ENCODE assay signal across 8 mouse cellular contexts in the genomic region with DNA sequence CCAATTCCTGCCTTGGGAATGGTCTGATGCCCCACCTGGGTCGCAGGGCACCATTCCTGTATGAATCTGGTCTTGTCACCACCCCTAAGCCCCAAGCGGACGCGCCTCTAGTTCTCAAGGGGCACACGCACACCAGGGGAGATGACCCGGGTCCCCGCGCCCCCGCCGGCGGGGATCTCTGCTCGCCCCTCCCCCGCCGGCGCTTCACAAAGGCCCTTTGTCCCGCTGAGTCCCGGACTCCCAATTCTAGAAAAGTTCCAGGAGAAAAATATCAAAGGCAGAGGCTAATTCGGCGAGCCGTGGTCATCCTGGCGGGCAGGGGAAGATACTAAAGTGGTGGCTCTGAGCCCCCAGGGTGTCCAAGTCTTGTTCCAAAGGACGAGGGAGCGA. TPM values are rescaled to one million over a fixed set of nuclear protein-coding genes. Genes with fewer than 3 reads are reported as not detected.
DNase-seq lines count a peak whose midpoint lies in the region; ATAC-seq and TF ChIP-seq lines count a peak whose summit lies in the region.

No protein-coding gene starts in this region.

- no peaks in the 10 kb centered on the region for H3K9me3 ChIP-seq in ES-E14 (ENCODE audit: control insufficient read depth, insufficient read depth, low read depth, low read length)
- no peaks in the 10 kb centered on the region for H3K9me3 ChIP-seq in embryonic facial prominence, embryonic 11.5 days (replicated peaks; ENCODE audit: control insufficient read depth, low read length)
- H3K9me3 ChIP-seq in hindbrain, embryonic 13.5 days: no peaks in the 10 kb centered on the region
- H3K9me3 ChIP-seq in liver, postnatal 0 days (ENCODE audit: low read length): no peaks in the 10 kb centered on the region

- TF ChIP-seq EP300 in liver, postnatal 0 days (IDR thresholded peaks at IDR 0.05; ENCODE audit: low read depth): no peak

- H3K36me3 ChIP-seq in ES-E14 (ENCODE audit: control insufficient read depth, insufficient read depth, low read length, poor library complexity, severe bottlenecking): no peaks in the 10 kb centered on the region
- peaks cover 2% of the 10 kb centered on the region for H3K36me3 ChIP-seq in embryonic facial prominence, embryonic 11.5 days (replicated peaks; ENCODE audit: control insufficient read depth, insufficient read depth, low read depth, low read length)
- peaks cover 22% of the 10 kb centered on the region for H3K36me3 ChIP-seq in hindbrain, embryonic 13.5 days
- no peaks in the 10 kb centered on the region for H3K36me3 ChIP-seq in liver, postnatal 0 days (replicated peaks; ENCODE audit: insufficient read depth, low read length)

- ATAC-seq in embryonic facial prominence, embryonic 11.5 days (replicated peaks; ENCODE audit: insufficient number of reproducible peaks, low FRiP score, low TSS enrichment, low read depth): no peak
- ATAC-seq in hindbrain, embryonic 13.5 days (ENCODE audit: low FRiP score): no peak
- ATAC-seq in liver, postnatal 0 days: no peak
- ATAC-seq in activated CD4-positive, CD25-positive, alpha-beta regulatory T cell, adult 4 months: no peak

- under 1% methylated on average over 23 of the region's 23 CpGs for WGBS in embryonic facial prominence, embryonic 11.5 days
- whole genome bisulfite sequencing in hindbrain, embryonic 13.5 days: 2% methylated on average over 23 of the region's 23 CpGs
- WGBS in liver, postnatal 0 days (ENCODE audit: insufficient replicate concordance): 16% methylated on average over 23 of the region's 23 CpGs

- no peak overlapping the region for H3K27ac ChIP-seq in ES-E14 (ENCODE audit: insufficient read depth, low read depth, low read length, poor library complexity, severe bottlenecking)
- H3K27ac ChIP-seq in embryonic facial prominence, embryonic 11.5 days (replicated peaks; ENCODE audit: low read depth, low read length): peak overlapping the region; percentile 100
- H3K27ac ChIP-seq in hindbrain, embryonic 13.5 days: peak overlapping the region; percentile 100
- H3K27ac ChIP-seq in liver, postnatal 0 days (ENCODE audit: low read depth): no peak overlapping the region

- H3K4me2 ChIP-seq in embryonic facial prominence, embryonic 11.5 days (ENCODE audit: low read depth, low read length): peak overlapping the region; percentile 93
- peak overlapping the region; percentile 92 for H3K4me2 ChIP-seq in hindbrain, embryonic 13.5 days
- H3K4me2 ChIP-seq in liver, postnatal 0 days (ENCODE audit: low read depth, low read length): peak overlapping the region; percentile 76

- peaks cover 3 to 37% of the 10 kb centered on the region in 2 experiments; a peak in 3 of 4 replicates for H3K4me1 ChIP-seq in ES-E14 (ENCODE audit: control insufficient read depth in 2 of 2, insufficient read depth in 2 of 2, low read length in 2 of 2, poor library complexity in 1 of 2)
- peaks cover 24% of the 10 kb centered on the region for H3K4me1 ChIP-seq in embryonic facial prominence, embryonic 11.5 days (ENCODE audit: control insufficient read depth, insufficient read depth, low read length)
- peaks cover 47% of the 10 kb centered on the region for H3K4me1 ChIP-seq in hindbrain, embryonic 13.5 days (replicated peaks)
- H3K4me1 ChIP-seq in liver, postnatal 0 days (ENCODE audit: insufficient read depth): peaks cover 30% of the 10 kb centered on the region

- DNase-seq in kidney, adult 18-20 months: peak; percentile 47
- DNase-seq in kidney, adult 11 months: no peak
- no peak for DNase-seq in ES-E14 (ENCODE audit: low read depth, low spot score)
- peak; percentile 68 for DNase-seq in embryonic facial prominence, embryonic 11.5 days (ENCODE audit: low spot score)
- DNase-seq in liver, postnatal 0 days: no peak
- DNase-seq in frontal cortex, postnatal 10 days (ENCODE audit: low spot score in 2 of 2): no peak

- in situ Hi-C loops in ES-E14 (cut with MboI; ENCODE audit: low sequenced_read_pairs in 2 of 2, unreplicated experiment in 2 of 2): no loop called here

- peak overlapping the region; percentile 38 to 42; a peak in 3 of 4 replicates for H3K4me3 ChIP-seq in ES-E14 (ENCODE audit: insufficient read depth in 1 of 2, low read depth in 1 of 2, low read length in 2 of 2, poor library complexity in 1 of 2, severe bottlenecking in 1 of 2)
- peak overlapping the region; percentile 98 for H3K4me3 ChIP-seq in embryonic facial prominence, embryonic 11.5 days (ENCODE audit: low read depth, low read length)
- peak overlapping the region; percentile 99 for H3K4me3 ChIP-seq in hindbrain, embryonic 13.5 days
- H3K4me3 ChIP-seq in liver, postnatal 0 days (ENCODE audit: low read depth, low read length): peak overlapping the region; percentile 78

- no peak for TF ChIP-seq CTCF in liver, postnatal 0 days (IDR thresholded peaks at IDR 0.05; ENCODE audit: low read depth)

- H3K9ac ChIP-seq in ES-E14 (ENCODE audit: insufficient read depth, low read depth, low read length, poor library complexity, severe bottlenecking): peak overlapping the region; percentile 9; the same call in 1 of the 2 replicates
- peak overlapping the region; percentile 100 for H3K9ac ChIP-seq in embryonic facial prominence, embryonic 11.5 days (replicated peaks; ENCODE audit: low read length)
- H3K9ac ChIP-seq in hindbrain, embryonic 13.5 days: peak overlapping the region; percentile 100
- H3K9ac ChIP-seq in liver, postnatal 0 days (replicated peaks): peak overlapping the region; percentile 89

- no peaks in the 10 kb centered on the region for H3K27me3 ChIP-seq in embryonic facial prominence, embryonic 11.5 days (ENCODE audit: control insufficient read depth, insufficient read depth, low read length)
- no peaks in the 10 kb centered on the region for H3K27me3 ChIP-seq in hindbrain, embryonic 13.5 days
- peaks cover 46% of the 10 kb centered on the region for H3K27me3 ChIP-seq in liver, postnatal 0 days (ENCODE audit: insufficient read depth, low read length)

TF ChIP-seq in ES-E14, 5 proteins besides CTCF, POLR2A, EP300 and RAD21:
- TF ChIP-seq CHD2 (IDR thresholded peaks at IDR 0.05; ENCODE audit: low read depth, low read length): no peak
- no peak for TF ChIP-seq ZC3H11A (IDR thresholded peaks at IDR 0.05; ENCODE audit: borderline replicate concordance, low read depth, low read length)
- no peak for TF ChIP-seq MAFK (IDR thresholded peaks at IDR 0.05; ENCODE audit: insufficient read depth, low read depth, low read length)
- no peak for TF ChIP-seq HCFC1 (IDR thresholded peaks at IDR 0.05; ENCODE audit: borderline replicate concordance, insufficient read depth, low read length)
- TF ChIP-seq ZNF384 (IDR thresholded peaks at IDR 0.05; ENCODE audit: low read depth, low read length): no peak

RNA-seq across cellular contexts. Expression of gene Tnrc18, which starts 3.7 kb away (rescaled TPM):
- total RNA-seq in ES-E14 (2012; rRNA removed): 12.9 and 20.7 TPM in 2 replicates
- 26.4 and 31.0 TPM in 2 replicates for polyA plus RNA-seq in embryonic facial prominence, embryonic 11.5 days (2014; fragmentation: Nextera tagmentation; extraction: Ambion mirVana)
- polyA plus RNA-seq in hindbrain, embryonic 13.5 days (2015; fragmentation: Nextera tagmentation; extraction: Ambion mirVana): 33.1 and 35.8 TPM in 2 replicates
- polyA plus RNA-seq in liver, postnatal 0 days (2015; fragmentation: Nextera tagmentation; extraction: Ambion mirVana): 2.9 and 4.0 TPM in 2 replicates
- 1 to 10 TPM; 4.1 to 4.3 TPM for polyA plus RNA-seq in activated CD4-positive, CD25-positive, alpha-beta regulatory T cell, adult 4 months (2017; shearing (Covaris generic))

Comparison
In these comparisons a context has a peak if more than half of its experiments do, and no peak if none do; other contexts are left out.
1. DNase-seq: peak in kidney, adult 18-20 months (single experiment) and embryonic facial prominence, embryonic 11.5 days (single experiment); none in kidney, adult 11 months (single experiment), ES-E14 (single experiment), liver, postnatal 0 days (single experiment) and frontal cortex, postnatal 10 days (0 of 2).
2. H3K27ac ChIP-seq: peak in embryonic facial prominence, embryonic 11.5 days (single experiment) and hindbrain, embryonic 13.5 days (single experiment); none in ES-E14 (single experiment) and liver, postnatal 0 days (single experiment).
3. H3K4me3 ChIP-seq: peak in every context shown above with its lines; median percentile 99 in hindbrain, embryonic 13.5 days; 98 in embryonic facial prominence, embryonic 11.5 days; 78 in liver, postnatal 0 days; 40 in ES-E14.
4. H3K9ac ChIP-seq: peak in every context shown above with its lines; median percentile 100 in embryonic facial prominence, embryonic 11.5 days; 100 in hindbrain, embryonic 13.5 days; 89 in liver, postnatal 0 days; 9 in ES-E14.
5. Peak in every context shown above with its lines, with median percentiles within 50 percentile points of each other: H3K4me2 ChIP-seq.